Mouse (Mus musculus) layer of hippocampus, adult 6 months (tissue): Measurements from ENCODE around the gene Pom121. TPM values are rescaled to one million over a fixed set of nuclear protein-coding genes. Genes with fewer than 3 reads are reported as not detected.

Source experiments
- long read RNA-seq, 2 experiments: library from polyadenylated mRNA; unstranded; transcript quantifications; one replicate each; pipeline ENCODE4 v2.0.0; 2019 to 2020
- microRNA-seq: library from miRNA; unstranded; fragments of <30 nt; microRNA quantifications from one replicate; pipeline ENCODE4 v1.2.0, GENCODE M21; 2020
- polyA plus RNA-seq: library from polyadenylated mRNA; unstranded; fragments of <200 nt; fragmentation: Nextera tagmentation; gene quantifications from 2 replicates; pipeline ENCODE4 v1.2.3, GENCODE M21; 2021

The Pom121 gene
- 7.2 and 7.4 TPM in 2 replicates for polyA plus RNA-seq
- long read RNA-seq, experiment 1, partial matches to known transcripts = 11 of 22 reads
- long read RNA-seq, experiment 1, other reads (novel, unspliced or antisense) = 11 of 22 reads
- long read RNA-seq, experiment 2, partial matches to known transcripts = 41 of 55 reads
- long read RNA-seq, experiment 2, other reads (novel, unspliced or antisense) = 14 of 55 reads

DNA sequence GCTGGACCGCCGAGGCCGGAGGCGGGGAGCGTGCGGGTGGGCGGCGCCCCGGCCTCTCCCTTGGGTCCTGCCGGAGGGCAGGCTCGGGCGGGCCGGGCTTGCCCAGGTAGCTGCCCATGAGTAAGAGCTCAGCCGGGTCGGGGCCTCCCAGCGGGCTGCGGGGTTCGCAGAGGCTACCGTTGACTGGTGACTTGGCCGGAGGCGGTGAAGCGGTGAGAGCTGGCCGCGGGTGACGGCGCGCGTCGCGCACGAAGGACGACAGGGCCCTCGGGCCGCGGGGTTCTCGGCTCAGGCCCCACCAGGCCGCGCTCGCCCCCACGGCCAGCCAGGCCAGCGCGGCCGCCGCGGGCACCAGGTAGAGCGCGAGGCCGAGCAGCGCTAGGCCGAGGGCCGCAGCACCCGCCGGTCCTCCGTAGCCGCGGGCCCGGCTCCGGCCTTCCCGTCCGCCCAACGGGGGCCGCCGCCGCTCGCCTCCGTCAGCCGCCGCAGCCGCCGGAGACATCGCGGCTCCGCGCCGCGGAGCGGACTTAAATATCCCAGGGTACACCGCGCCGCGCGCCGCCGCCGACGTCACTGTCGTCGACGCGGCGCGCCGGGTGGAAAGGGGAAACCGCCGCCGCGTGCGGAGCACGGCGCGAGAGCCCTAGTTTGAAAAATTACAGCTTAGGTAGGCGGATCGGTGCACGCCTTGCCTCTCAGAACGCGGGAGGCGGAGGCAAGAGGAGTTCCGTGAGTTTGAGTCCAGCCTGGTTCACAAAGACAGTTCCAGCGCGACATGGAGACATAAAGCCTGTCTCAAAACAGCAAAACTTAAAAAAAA, at the start of gene Pom121:
Gene Pom121, minus strand, starts transcription at position 543 of the 820 bp plus-strand sequence.

DNA sequence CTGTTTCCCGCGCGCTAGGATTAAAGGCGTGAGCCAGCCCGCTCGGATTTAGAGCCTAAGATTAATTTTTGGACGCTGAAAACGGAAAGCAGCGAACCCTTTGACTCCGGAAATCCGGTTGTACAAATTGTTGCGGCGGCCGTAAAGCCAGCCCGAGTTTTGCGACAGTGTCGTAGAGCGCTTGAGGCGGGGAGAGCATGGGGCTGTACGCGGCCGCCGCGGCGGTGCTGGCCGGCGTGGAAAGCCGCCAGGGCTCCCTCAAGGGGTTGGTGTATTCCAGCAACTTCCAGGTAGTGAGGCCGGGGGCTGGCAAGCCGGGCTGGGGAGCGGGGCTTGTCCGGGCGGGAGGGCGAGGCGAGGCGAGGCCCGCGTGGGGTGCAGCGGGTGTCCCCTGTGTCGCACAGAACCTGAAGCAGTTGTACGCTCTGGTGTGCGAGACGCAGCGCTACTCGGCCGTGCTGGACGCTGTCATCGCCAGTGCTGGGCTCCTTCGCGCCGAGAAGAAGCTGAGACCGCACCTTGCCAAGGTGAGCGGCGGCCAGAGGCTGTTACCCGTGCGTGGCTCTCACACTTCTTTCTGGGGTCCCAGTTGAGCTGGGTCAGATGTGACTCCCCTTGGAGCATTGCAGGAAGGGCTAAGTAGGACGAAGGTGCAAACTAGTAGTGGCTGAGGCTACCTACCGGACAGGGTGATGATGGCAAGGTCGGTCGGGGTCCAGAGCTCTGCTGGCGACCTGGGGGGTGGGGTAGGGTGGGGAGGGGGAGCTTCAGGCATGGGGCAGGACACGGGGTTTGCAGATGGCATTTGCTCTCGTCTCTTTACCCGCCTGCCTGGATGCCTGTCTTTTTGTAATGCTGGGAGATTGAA, 24.3 kb downstream of the Pom121 start, which contains the start of gene Nsun5:
Gene Nsun5, plus strand, starts transcription at position 167 of the 868 bp plus-strand sequence.

DNA sequence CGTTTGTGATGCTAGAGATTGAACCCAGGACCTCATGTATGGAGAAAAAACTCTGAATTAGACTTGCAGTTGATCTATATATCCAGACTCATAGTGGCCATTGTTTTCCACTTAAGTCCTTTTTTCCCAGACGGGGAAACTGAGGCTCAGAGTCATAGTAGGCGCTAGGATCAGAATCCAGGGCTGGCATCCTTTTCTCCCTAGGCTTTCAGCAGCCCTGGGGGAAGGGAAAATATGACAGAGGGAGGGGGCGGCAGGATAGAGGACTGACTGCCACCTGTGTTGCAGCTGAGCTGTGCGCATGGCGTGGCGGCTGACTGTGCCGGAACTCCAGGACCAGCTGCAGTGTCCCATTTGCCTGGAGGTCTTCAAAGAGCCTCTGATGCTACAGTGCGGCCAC, 41.4 kb downstream of the Pom121 start, which contains the start of gene Trim50:
Gene Trim50, plus strand, starts transcription at position 301 of the 400 bp plus-strand sequence.

DNA sequence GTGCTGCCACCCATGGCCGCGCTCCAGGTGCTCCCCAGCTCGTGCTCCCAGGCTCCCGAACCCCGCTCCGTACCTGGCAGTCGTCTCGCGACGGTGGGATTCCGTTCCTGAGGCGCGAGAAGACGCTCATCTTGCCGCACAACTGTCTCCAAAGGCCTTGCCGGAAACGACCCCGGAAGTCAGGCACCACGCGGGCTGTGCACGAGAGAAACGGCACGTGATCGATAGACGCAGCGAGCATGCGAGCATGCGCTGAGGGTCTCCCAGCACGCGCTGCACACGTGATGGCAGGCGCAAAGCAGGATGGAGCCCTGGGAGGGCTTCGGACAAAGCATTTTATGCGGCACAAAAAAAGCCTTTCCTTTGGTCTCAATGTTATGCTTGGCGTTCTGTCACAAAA, 44.5 kb downstream of the Pom121 start, which contains the start of gene Fkbp6:
Gene Fkbp6, minus strand, starts transcription at position 183 of the 400 bp plus-strand sequence.

Small RNAs within 50 kb of the gene (microRNA-seq; reads per million reads assigned to microRNA genes)
- gene Mir7033 = 1.1 reads per million

Other genes starting within 250 kb of the Pom121 start
- gene Tbl2, start 244.9 kb downstream of the Pom121 start, polyA plus RNA-seq = 17.6 and 17.9 TPM in 2 replicates
- 78.1 and 83.6 TPM in 2 replicates for gene Bcl7b, start 226.3 kb downstream of the Pom121 start, polyA plus RNA-seq
- 10.4 and 12.0 TPM in 2 replicates for gene Baz1b, start 207.3 kb downstream of the Pom121 start, polyA plus RNA-seq
- 4.5 and 8.4 TPM in 2 replicates for gene Fzd9, start 143.3 kb downstream of the Pom121 start, polyA plus RNA-seq
- 0.18 TPM in 2 replicates for gene Fkbp6, start 44.5 kb downstream of the Pom121 start, polyA plus RNA-seq
- gene Trim50, start 41.3 kb downstream of the Pom121 start, polyA plus RNA-seq = not detected in 2 replicates
- 8.5 and 8.6 TPM in 2 replicates for gene Nsun5, start 24.6 kb downstream of the Pom121 start, polyA plus RNA-seq
- 9.8 and 10.1 TPM in 2 replicates for gene Hip1, start 150.6 kb upstream of the Pom121 start, polyA plus RNA-seq
- not detected in 2 replicates for gene Ccl26, start 169.0 kb upstream of the Pom121 start, polyA plus RNA-seq
- gene Ccl24, start 178.5 kb upstream of the Pom121 start, polyA plus RNA-seq = 0.29 and 0.67 TPM in 2 replicates
- 112 and 115 TPM in 2 replicates for gene Rhbdd2, start 238.1 kb upstream of the Pom121 start, polyA plus RNA-seq